Mouse (Mus musculus): ENCODE results near the gene Slc22a2.
A peak's percentile ranks its signal among the peaks of the same experiment; 100 is the strongest.
"Not testable (repeated sequence)": the region's sequence is repeated elsewhere in the genome, so short reads cannot be mapped to it uniquely, and the experiment has no call there.

The Slc22a2 gene

GRCm38 (mm10) chr17:12630976-12631730 lies 47.2 kb downstream of the Slc22a2 start:
- DNase-seq (ENCODE audit: low read depth, low spot score): no peak

- no peak for DNase-seq (ENCODE audit: low read depth, low spot score)
Measured at GRCm38 (mm10) chr17:12631771-12632600, 48.1 kb downstream of the Slc22a2 start.

- no peak for DNase-seq (ENCODE audit: low read depth, low spot score)
Measured at GRCm38 (mm10) chr17:12634814-12635213, 50.9 kb downstream of the Slc22a2 start.

- peak; percentile 40 for DNase-seq (ENCODE audit: low read depth, low spot score)
Measured at GRCm38 (mm10) chr17:12639585-12639984, 55.7 kb downstream of the Slc22a2 start.

GRCm38 (mm10) chr17:12641087-12641486 lies 57.2 kb downstream of the Slc22a2 start:
- no peak for DNase-seq (ENCODE audit: low read depth, low spot score)

GRCm38 (mm10) chr17:12645461-12645860 lies 61.5 kb downstream of the Slc22a2 start:
- no peak for DNase-seq (ENCODE audit: low read depth, low spot score)

GRCm38 (mm10) chr17:12652604-12653003 lies 68.7 kb downstream of the Slc22a2 start:
- DNase-seq (ENCODE audit: low read depth, low spot score): no peak

- DNase-seq (ENCODE audit: low read depth, low spot score): no peak
Measured at GRCm38 (mm10) chr17:12654061-12654460, 70.1 kb downstream of the Slc22a2 start.

- no peak for DNase-seq (ENCODE audit: low read depth, low spot score)
Measured at GRCm38 (mm10) chr17:12655826-12656225, 71.9 kb downstream of the Slc22a2 start.

- DNase-seq (ENCODE audit: low read depth, low spot score): no peak
Measured at GRCm38 (mm10) chr17:12658784-12659183, 74.9 kb downstream of the Slc22a2 start.

GRCm38 (mm10) chr17:12659233-12659632 lies 75.3 kb downstream of the Slc22a2 start:
- DNase-seq (ENCODE audit: low read depth, low spot score): no peak

GRCm38 (mm10) chr17:12660572-12661260 lies 76.8 kb downstream of the Slc22a2 start:
- DNase-seq (ENCODE audit: low read depth, low spot score): peak; percentile 49

GRCm38 (mm10) chr17:12664156-12664555 lies 80.2 kb downstream of the Slc22a2 start:
- no peak for DNase-seq (ENCODE audit: low read depth, low spot score)

- DNase-seq (ENCODE audit: low read depth, low spot score): no peak
Measured at GRCm38 (mm10) chr17:12668478-12669362, 84.8 kb downstream of the Slc22a2 start.

- no peak for DNase-seq (ENCODE audit: low read depth, low spot score)
Measured at GRCm38 (mm10) chr17:12669363-12669679, 85.4 kb downstream of the Slc22a2 start.

- DNase-seq (ENCODE audit: low read depth, low spot score): no peak
Measured at GRCm38 (mm10) chr17:12671029-12671605, 87.2 kb downstream of the Slc22a2 start.

GRCm38 (mm10) chr17:12672285-12672790 lies 88.4 kb downstream of the Slc22a2 start:
- DNase-seq (ENCODE audit: low read depth, low spot score): no peak

GRCm38 (mm10) chr17:12673871-12674270 lies 89.9 kb downstream of the Slc22a2 start:
- no peak for DNase-seq (ENCODE audit: low read depth, low spot score)

GRCm38 (mm10) chr17:12674980-12675379 lies 91.0 kb downstream of the Slc22a2 start:
- DNase-seq (ENCODE audit: low read depth, low spot score): not testable (repeated sequence)

GRCm38 (mm10) chr17:12675646-12676045 lies 91.7 kb downstream of the Slc22a2 start, which contains the start of gene Slc22a1:
TSS of gene Slc22a1 (minus strand) at chr17:12675829.
- DNase-seq (ENCODE audit: low read depth, low spot score): no peak

- no peak for DNase-seq (ENCODE audit: low read depth, low spot score)
Measured at GRCm38 (mm10) chr17:12677139-12677538, 93.2 kb downstream of the Slc22a2 start.

Measured in ZHBTc4 (cell line).